Mouse (Mus musculus) liver, embryonic 16.5 days (tissue): ENCODE results near the gene Tgfbrap1. TPM values are rescaled to one million over a fixed set of nuclear protein-coding genes. Genes with fewer than 3 reads are reported as not detected.
"Not testable (repeated sequence)": the region's sequence is repeated elsewhere in the genome, so short reads cannot be mapped to it uniquely, and the experiment has no call there.

Experiments used
- ATAC-seq: fragments of 200-750 bp; cut with Nextera tagmentation; 2 replicates; pipeline ENCODE4 v1.8.0; 2017; ENCODE audit warnings: low read depth, mild to moderate bottlenecking, moderate number of reproducible peaks, moderate library complexity
- H3K27ac ChIP-seq: fragments of 300-500 bp; sonication (generic); 2 replicates; pipeline ENCODE4 v1.5.1; 2014; ENCODE audit warnings: mild to moderate bottlenecking, low read length
- H3K27me3 ChIP-seq: fragments of 300-500 bp; sonication (generic); 2 replicates; pipeline ENCODE4 v1.6.1; 2014; ENCODE audit warnings: low read depth, low read length, mixed read lengths; ENCODE audit not compliant: control insufficient read depth, insufficient read depth
- H3K36me3 ChIP-seq: fragments of 300-500 bp; sonication (generic); 2 replicates; pipeline ENCODE4 v1.6.1; 2014; ENCODE audit warnings: mild to moderate bottlenecking; ENCODE audit not compliant: control insufficient read depth, insufficient read depth
- H3K4me1 ChIP-seq: fragments of 300-500 bp; sonication (generic); 2 replicates; pipeline ENCODE4 v1.6.1; 2014; ENCODE audit warnings: low read depth, low read length, mixed read lengths; ENCODE audit not compliant: control insufficient read depth
- H3K4me2 ChIP-seq: fragments of 300-500 bp; sonication (generic); 2 replicates; pipeline ENCODE4 v1.6.1; 2014; ENCODE audit warnings: low read depth, low read length, mixed read lengths
- H3K4me3 ChIP-seq: fragments of 300-500 bp; sonication (generic); 2 replicates; pipeline ENCODE4 v1.5.1; 2014; ENCODE audit warnings: low read depth, mild to moderate bottlenecking, low read length
- H3K9ac ChIP-seq: fragments of 300-500 bp; sonication (generic); 2 replicates; pipeline ENCODE4 v1.6.1; 2014; ENCODE audit warnings: low read depth, low read length
- H3K9me3 ChIP-seq: fragments of 300-500 bp; sonication (generic); replicated peaks from 2 replicates; pipeline ENCODE4 v1.6.1; 2016; ENCODE audit warnings: low read length; ENCODE audit not compliant: control insufficient read depth
- WGBS: fragments of 180-500 bp; shearing (Covaris S2); extraction: QIAGEN DNeasy Blood & Tissue Kit; methylation state at CpG from one replicate; pipeline ENCODE4 v1.1.7; 2014; ENCODE audit not compliant: insufficient replicate concordance; 5-methylcytosine and 5-hydroxymethylcytosine counted together
- polyA plus RNA-seq: library from polyadenylated mRNA; unstranded; fragments of >200 nt; fragmentation: Nextera tagmentation; extraction: Ambion mirVana; gene quantifications from 2 replicates; pipeline ENCODE4 v1.2.1, GENCODE M21; 2015

Gene Tgfbrap1
- polyA plus RNA-seq, 1 experiment from 2014 or later = 3.2 TPM

DNA sequence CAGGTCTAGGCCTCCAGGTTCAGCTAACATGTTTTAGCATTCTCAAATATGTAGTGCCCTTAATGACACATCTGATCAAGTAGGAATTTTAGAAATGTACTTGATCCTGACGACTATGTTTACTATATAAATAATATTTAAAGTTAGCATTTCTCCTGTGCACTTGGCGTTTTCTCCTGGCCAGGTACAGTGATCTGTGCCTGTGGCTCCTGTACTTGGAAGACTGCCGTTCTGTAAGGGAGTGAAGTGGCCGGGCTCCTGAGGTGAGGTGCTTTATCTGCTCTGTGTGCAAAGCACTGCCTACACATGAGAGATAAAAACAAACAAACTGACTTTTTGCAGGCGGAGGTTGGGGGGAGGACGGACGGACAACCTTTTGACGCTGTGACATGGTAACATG lies 31.9 kb downstream of the Tgfbrap1 start:
- WGBS = 57% methylated on average over 8 of the region's 8 CpGs
- Histone ChIP-seq H3K4me1 (no peaks in the 10 kb centered on the region), H3K36me3 (peaks cover 4% of the 10 kb centered on the region; the same call in 1 of the 2 replicates), H3K4me3 (no peak overlapping the region), H3K9me3 (no peaks in the 10 kb centered on the region), H3K27me3 (no peaks in the 10 kb centered on the region), H3K27ac (no peak overlapping the region), H3K4me2 (no peak overlapping the region), H3K9ac (no peak overlapping the region)
- no peak for ATAC-seq

DNA sequence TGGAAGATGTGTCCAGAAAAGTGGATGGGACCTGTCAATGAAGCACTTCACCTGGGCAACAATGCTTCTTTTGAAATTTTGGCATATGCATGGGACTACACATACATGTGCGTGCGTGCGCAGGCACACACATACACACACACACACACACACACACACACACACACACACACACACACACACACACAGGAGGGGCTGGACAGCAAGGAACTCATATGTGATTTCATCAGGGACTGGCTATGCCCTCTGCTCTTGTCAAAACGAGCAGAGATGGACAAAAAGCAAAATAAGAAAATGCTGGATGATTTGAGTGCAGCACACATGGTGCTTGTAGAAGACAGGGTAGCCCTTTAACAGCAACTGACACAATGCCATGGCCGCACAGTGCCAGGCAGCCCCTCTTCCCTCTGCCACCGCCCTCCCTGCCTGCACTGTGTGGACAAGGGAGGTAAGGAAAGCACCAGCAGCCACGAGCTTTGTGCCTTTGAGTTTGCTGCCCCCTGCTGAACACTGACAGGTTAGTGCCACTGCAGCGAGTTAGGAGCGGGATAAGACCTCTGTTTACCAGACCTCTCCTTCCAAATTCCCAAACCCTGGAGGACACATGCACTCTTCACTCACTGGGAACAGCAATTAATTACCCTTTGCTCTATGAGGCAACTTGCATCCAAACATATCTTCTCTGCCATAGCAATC lies 32.7 kb downstream of the Tgfbrap1 start:
- H3K27me3 ChIP-seq = no peaks in the 10 kb centered on the region
- no peaks in the 10 kb centered on the region for H3K4me1 ChIP-seq
- peak; percentile 19; the same call in 1 of the 2 replicates for ATAC-seq

DNA sequence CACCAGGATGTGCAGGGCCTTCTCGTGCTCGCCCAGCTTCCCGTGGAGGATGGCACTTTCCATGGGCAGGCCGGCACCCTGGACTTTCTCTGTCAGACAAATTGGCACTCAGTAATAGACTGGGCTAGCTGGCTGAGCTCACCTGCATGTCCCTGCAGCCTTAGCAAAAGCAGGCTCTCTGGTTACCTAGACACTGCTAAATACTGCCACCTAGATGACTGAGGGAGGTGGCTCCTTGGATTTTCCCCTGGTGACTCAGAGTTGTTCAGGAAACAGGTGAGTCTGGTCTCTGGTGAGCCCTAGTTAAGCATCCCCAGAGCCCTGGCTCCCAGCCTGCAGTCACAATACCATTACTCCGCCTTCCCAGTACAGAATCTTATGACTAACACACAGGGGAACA lies 46.5 kb downstream of the Tgfbrap1 start:
- no peak for ATAC-seq
- H3K27ac ChIP-seq = no peak overlapping the region
- H3K9me3 ChIP-seq = no peaks in the 10 kb centered on the region
- H3K4me2 ChIP-seq = no peak overlapping the region
- H3K9ac ChIP-seq = no peak overlapping the region
- 64% methylated on average over 5 of the region's 5 CpGs for WGBS
- H3K4me1 ChIP-seq = no peaks in the 10 kb centered on the region
- no peaks in the 10 kb centered on the region; the same call in 1 of the 2 replicates for H3K36me3 ChIP-seq
- no peaks in the 10 kb centered on the region for H3K27me3 ChIP-seq
- no peak overlapping the region for H3K4me3 ChIP-seq

More for the DNA sequence above, 32.7 kb downstream of the Tgfbrap1 start:
- Histone ChIP-seq H3K36me3 (peaks cover 4% of the 10 kb centered on the region; the same call in 1 of the 2 replicates), H3K27ac (no peak overlapping the region), H3K4me3 (no peak overlapping the region), H3K9ac (no peak overlapping the region), H3K9me3 (no peaks in the 10 kb centered on the region), H3K4me2 (no peak overlapping the region)
- WGBS = 62% methylated on average over 9 of the region's 9 CpGs

DNA sequence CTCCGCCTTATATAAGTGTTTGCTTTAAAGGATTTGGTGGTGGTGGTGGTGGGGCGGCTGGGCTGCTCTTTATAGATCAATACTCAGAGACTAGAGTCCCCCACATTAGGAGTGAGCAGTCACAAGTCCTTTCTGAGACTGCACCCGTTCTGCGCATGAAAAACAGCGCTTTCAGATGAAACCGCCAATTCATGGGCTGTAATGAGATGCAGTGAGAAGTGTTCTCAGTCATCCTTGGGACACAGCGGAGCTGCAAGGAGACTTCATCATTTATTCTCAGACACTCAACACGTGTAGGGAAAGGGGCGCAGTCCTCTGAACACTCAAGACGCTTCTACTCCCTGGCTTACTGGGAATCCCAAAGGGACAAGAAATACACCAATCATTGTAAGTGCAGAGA lies 50.6 kb downstream of the Tgfbrap1 start:
- no peaks in the 10 kb centered on the region; the same call in 1 of the 2 replicates for H3K36me3 ChIP-seq
- WGBS = 78% methylated on average over 10 of the region's 10 CpGs
- no peaks in the 10 kb centered on the region for H3K9me3 ChIP-seq
- no peak overlapping the region for H3K27ac ChIP-seq
- ATAC-seq = no peak
- H3K4me2 ChIP-seq = no peak overlapping the region
- no peaks in the 10 kb centered on the region for H3K4me1 ChIP-seq
- no peak overlapping the region for H3K9ac ChIP-seq
- no peaks in the 10 kb centered on the region for H3K27me3 ChIP-seq
- H3K4me3 ChIP-seq = no peak overlapping the region

DNA sequence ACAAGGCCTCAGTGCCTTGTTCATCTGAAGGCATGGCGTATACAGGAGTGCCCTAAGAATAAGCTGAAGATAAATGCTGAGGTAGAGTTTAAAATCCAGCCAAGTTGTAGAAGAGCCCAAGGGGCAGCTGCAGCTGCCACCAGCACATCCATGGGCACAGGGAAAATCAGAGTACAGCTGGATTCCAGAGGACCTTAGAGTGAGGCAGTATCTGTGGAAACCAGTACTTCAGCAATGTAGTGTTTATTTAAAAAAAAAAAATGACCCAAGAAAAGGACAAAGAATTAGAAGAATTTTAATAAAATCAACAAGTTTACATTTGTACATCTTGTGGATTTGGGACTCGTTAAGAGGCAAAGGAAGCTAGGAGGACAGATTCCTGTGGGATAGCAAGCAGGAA lies 51.4 kb downstream of the Tgfbrap1 start:
- no peak overlapping the region for H3K9ac ChIP-seq
- ATAC-seq = no peak
- no peaks in the 10 kb centered on the region for H3K9me3 ChIP-seq
- H3K27me3 ChIP-seq = no peaks in the 10 kb centered on the region
- no peak overlapping the region for H3K4me3 ChIP-seq
- no peak overlapping the region for H3K27ac ChIP-seq
- H3K36me3 ChIP-seq = no peaks in the 10 kb centered on the region; the same call in 1 of the 2 replicates
- no peak overlapping the region for H3K4me2 ChIP-seq
- WGBS = 65% methylated on average over 2 of the region's 2 CpGs
- H3K4me1 ChIP-seq = no peaks in the 10 kb centered on the region

DNA sequence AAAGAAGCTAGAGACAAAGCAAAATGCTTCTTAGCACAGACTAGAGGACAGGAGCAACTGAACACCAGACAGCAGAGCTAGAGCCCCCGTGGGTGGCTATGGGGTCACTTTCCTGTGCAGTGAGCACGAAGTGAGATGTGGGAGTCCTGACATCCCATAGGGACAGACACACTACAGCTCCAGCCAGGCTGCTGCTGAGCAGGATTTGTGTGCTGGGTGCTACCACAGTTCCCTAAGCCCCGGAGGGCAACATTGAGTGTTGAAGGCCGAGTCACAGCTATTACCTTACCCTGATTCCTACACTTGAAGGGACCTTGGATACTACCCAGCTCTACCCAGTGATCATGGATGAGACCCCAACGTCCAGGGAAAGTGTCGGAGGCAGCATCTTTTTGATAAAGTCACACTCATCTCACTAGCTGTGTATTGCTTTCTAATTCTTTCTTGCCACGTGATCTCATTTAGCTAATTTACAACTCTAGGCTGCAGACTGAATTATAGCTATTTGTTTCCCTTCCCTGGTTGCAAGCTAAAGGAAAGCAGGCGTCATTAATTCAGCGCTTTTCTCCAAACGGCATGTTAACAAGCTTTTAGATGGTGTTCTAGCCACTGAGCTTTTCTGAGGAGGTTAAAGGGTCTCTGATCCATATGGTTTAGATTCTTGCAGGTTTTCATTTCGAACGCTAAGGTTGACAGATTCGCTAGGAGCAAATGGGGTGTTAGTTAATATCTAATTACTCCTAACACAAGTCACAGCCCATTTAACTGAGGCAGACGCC lies 53.0 kb downstream of the Tgfbrap1 start:
- no peak for ATAC-seq
- 62% methylated on average over 14 of the region's 14 CpGs for WGBS
- no peak overlapping the region for H3K4me3 ChIP-seq
- H3K4me1 ChIP-seq = no peaks in the 10 kb centered on the region
- no peak overlapping the region for H3K4me2 ChIP-seq
- no peaks in the 10 kb centered on the region for H3K27me3 ChIP-seq
- H3K27ac ChIP-seq = no peak overlapping the region
- H3K36me3 ChIP-seq = no peaks in the 10 kb centered on the region; the same call in 1 of the 2 replicates
- no peaks in the 10 kb centered on the region for H3K9me3 ChIP-seq
- no peak overlapping the region for H3K9ac ChIP-seq

DNA sequence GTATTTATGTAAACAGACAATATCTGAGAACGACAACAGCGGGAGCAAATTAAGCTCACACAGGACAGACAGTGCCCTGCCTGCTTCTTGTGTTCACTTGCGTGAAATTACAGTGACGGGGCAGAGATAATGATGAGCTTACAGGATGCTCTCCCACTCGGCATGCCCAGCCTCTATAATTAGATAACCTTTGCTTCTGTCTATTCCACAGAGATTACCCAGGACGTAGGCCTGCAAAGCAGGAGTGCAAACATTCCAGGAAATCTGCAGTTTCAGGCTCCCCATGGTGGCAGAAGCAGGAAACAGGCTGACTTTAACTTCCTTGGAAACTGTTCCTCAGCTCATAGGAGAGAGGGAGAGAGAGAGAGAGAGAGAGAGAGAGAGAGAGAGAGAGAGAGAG lies 56.2 kb downstream of the Tgfbrap1 start:
- WGBS = 39% methylated on average over 6 of the region's 6 CpGs
- no peak for ATAC-seq

DNA sequence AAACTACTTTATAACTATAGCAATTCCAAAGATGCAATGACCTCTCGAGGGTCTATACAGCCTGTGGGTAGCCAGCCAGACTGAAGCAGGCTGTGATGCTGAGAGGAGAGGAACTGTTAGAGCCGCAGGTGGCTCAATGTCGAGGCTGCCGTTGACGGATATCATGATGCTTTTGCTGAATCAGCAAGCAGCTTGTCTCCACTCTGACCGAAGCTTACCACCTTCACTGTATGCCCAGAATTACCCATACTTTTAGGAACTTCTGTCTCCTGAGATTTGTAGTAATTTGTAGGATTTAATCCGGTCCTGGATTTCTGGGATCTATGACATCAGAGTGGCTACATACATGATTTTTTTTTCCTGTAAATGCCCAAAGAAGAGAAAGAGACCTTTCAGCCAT lies 62.4 kb downstream of the Tgfbrap1 start:
- Histone ChIP-seq H3K4me1 (no peaks in the 10 kb centered on the region), H3K9me3 (no peaks in the 10 kb centered on the region), H3K4me2 (no peak overlapping the region), H3K36me3 (no peaks in the 10 kb centered on the region), H3K9ac (no peak overlapping the region), H3K4me3 (no peak overlapping the region), H3K27ac (no peak overlapping the region), H3K27me3 (no peaks in the 10 kb centered on the region)
- ATAC-seq = no peak
- WGBS = 69% methylated on average over 7 of the region's 7 CpGs

More for the DNA sequence above, 56.2 kb downstream of the Tgfbrap1 start:
- Histone ChIP-seq H3K9ac (no peak overlapping the region), H3K36me3 (no peaks in the 10 kb centered on the region), H3K27ac (no peak overlapping the region), H3K27me3 (no peaks in the 10 kb centered on the region), H3K4me2 (no peak overlapping the region), H3K4me3 (no peak overlapping the region), H3K9me3 (no peaks in the 10 kb centered on the region), H3K4me1 (no peaks in the 10 kb centered on the region)

DNA sequence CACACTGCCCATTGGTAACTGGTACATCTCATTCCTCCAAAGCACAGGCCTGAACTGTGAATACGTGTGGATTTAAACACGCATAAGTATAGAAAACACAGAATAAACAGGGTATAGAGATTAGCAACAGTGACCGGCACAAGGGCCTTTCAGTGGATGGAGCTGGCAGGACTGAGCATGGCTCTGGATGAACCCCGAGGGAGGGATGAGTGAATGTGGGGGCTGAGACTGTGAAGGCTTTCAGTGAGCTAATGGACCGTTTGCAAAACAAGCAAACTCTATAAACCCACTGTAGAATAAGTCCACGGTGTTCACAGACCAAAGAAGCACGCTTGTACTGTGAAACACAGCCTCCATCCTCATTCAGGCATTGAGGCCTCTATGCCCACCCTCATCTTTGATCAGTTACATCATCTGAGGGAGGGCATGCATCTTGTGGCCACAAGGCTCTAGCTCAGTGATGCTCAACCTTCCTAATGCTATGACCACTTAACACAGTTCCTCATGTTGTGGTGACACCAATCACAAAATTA lies 83.2 kb downstream of the Tgfbrap1 start:
- H3K27ac ChIP-seq, H3K36me3 ChIP-seq, H3K27me3 ChIP-seq, H3K9ac ChIP-seq, H3K4me2 ChIP-seq, H3K9me3 ChIP-seq, ATAC-seq, H3K4me3 ChIP-seq, H3K4me1 ChIP-seq: not testable (repeated sequence)
- 67% methylated on average over 7 of the region's 7 CpGs for WGBS
